11 mouse cellular contexts compared by ENCODE assay signal in genomic region chr6:29245272-29246120, GRCm38 (mm10). TPM values are rescaled to one million over a fixed set of nuclear protein-coding genes. Genes with fewer than 3 reads are reported as not detected.
A peak's percentile ranks its signal among the peaks of the same experiment; 100 is the strongest.
DNase-seq lines count a peak whose midpoint lies in the region; ATAC-seq and TF ChIP-seq lines count a peak whose summit lies in the region.
"Had no signal": no experiment of that assay in that cellular context is flagged by ENCODE, and none has a peak within 500 bp of the region (broad histone marks: within the 10 kb centered on the region; RNA-seq: fewer than 3 reads in every experiment).

No protein-coding gene starts in this region.

- TF ChIP-seq EP300 in liver, embryonic 14.5 days (IDR thresholded peaks at IDR 0.05; ENCODE audit: low read depth), result no peak

- no peak for TF ChIP-seq CTCF in lung, embryonic 14.5 days (IDR thresholded peaks at IDR 0.05; ENCODE audit: low read depth)
- no peak for TF ChIP-seq CTCF in liver, embryonic 14.5 days (IDR thresholded peaks at IDR 0.05; ENCODE audit: low read depth)

- no peak for ATAC-seq in lung, embryonic 14.5 days (ENCODE audit: insufficient read depth)
- ATAC-seq in liver, embryonic 14.5 days (ENCODE audit: insufficient read depth), result peak; percentile 63

- H3K27ac ChIP-seq in lung, embryonic 14.5 days (ENCODE audit: low read depth), result no peak overlapping the region
- no peak overlapping the region for H3K27ac ChIP-seq in liver, embryonic 14.5 days
- H3K27ac ChIP-seq: embryonic facial prominence, embryonic 15.5 days; hindbrain, embryonic 14.5 days; limb, embryonic 12.5 days had no signal

- 41% methylated on average over 14 of the region's 14 CpGs for WGBS in lung, embryonic 14.5 days
- WGBS in liver, embryonic 14.5 days (ENCODE audit: insufficient replicate concordance), result 24% methylated on average over 14 of the region's 14 CpGs

- no peaks in the 10 kb centered on the region for H3K4me1 ChIP-seq in lung, embryonic 14.5 days (ENCODE audit: insufficient read depth)
- H3K4me1 ChIP-seq in liver, embryonic 14.5 days (replicated peaks; ENCODE audit: control insufficient read depth in 2 of 2, insufficient read depth in 2 of 2, low read length in 1 of 2), result peaks cover 0 to 11% of the 10 kb centered on the region in 2 experiments; a peak in 2 of 4 replicates
- H3K4me1 ChIP-seq: embryonic facial prominence, embryonic 15.5 days; limb, embryonic 12.5 days had no signal

- no peak overlapping the region for H3K4me3 ChIP-seq in lung, embryonic 14.5 days (ENCODE audit: low read depth, low read length)
- no peak overlapping the region for H3K4me3 ChIP-seq in liver, embryonic 14.5 days (ENCODE audit: insufficient read depth in 1 of 2, low read depth in 2 of 2, low read length in 2 of 2)
- H3K4me3 ChIP-seq: embryonic facial prominence, embryonic 15.5 days; limb, embryonic 12.5 days had no signal

- H3K9ac ChIP-seq in lung, embryonic 14.5 days, result no peak overlapping the region
- H3K9ac ChIP-seq in liver, embryonic 14.5 days (replicated peaks), result no peak overlapping the region
- H3K9ac ChIP-seq: embryonic facial prominence, embryonic 15.5 days; hindbrain, embryonic 14.5 days; limb, embryonic 12.5 days had no signal

- H3K27me3 ChIP-seq in lung, embryonic 14.5 days (ENCODE audit: insufficient read depth, low read length), result no peaks in the 10 kb centered on the region
- no peaks in the 10 kb centered on the region for H3K27me3 ChIP-seq in liver, embryonic 14.5 days (ENCODE audit: control insufficient read depth, insufficient read depth, low read length)
- no peaks in the 10 kb centered on the region for H3K27me3 ChIP-seq in splenic B cell, adult 2 months (ENCODE audit: control insufficient read depth, insufficient read depth, low read length, poor library complexity, severe bottlenecking)
- H3K27me3 ChIP-seq: limb, embryonic 12.5 days had no signal

- H3K4me2 ChIP-seq in lung, embryonic 14.5 days, result no peak overlapping the region
- no peak overlapping the region for H3K4me2 ChIP-seq in liver, embryonic 14.5 days (ENCODE audit: low read depth)
- H3K4me2 ChIP-seq: embryonic facial prominence, embryonic 15.5 days; hindbrain, embryonic 14.5 days; limb, embryonic 12.5 days had no signal

- H3K36me3 ChIP-seq in lung, embryonic 14.5 days (ENCODE audit: insufficient read depth), result no peaks in the 10 kb centered on the region
- H3K36me3 ChIP-seq in liver, embryonic 14.5 days (replicated peaks; ENCODE audit: control insufficient read depth, insufficient read depth, low read depth), result no peaks in the 10 kb centered on the region
- H3K36me3 ChIP-seq in splenic B cell, adult 2 months (ENCODE audit: control insufficient read depth, insufficient read depth, low read length, poor library complexity, severe bottlenecking), result no peaks in the 10 kb centered on the region
- H3K36me3 ChIP-seq: embryonic facial prominence, embryonic 15.5 days; limb, embryonic 12.5 days had no signal

- intact Hi-C loops in left cerebral cortex, postnatal 14 days (cut with DNase I), result no loop called here

- H3K9me3 ChIP-seq in lung, embryonic 14.5 days (ENCODE audit: low read depth, low read length), result no peaks in the 10 kb centered on the region
- H3K9me3 ChIP-seq in liver, embryonic 14.5 days (ENCODE audit: control insufficient read depth, low read length), result no peaks in the 10 kb centered on the region
- H3K9me3 ChIP-seq: embryonic facial prominence, embryonic 15.5 days; limb, embryonic 12.5 days had no signal

- peak; percentile 7 for DNase-seq in lung, embryonic 14.5 days
- no peak for DNase-seq in lung, postnatal 14 days
- peak; percentile 82 for DNase-seq in R1 (ENCODE audit: low read depth, low spot score)
- peak in 1 of 3 experiments; percentile 31 for DNase-seq in liver, embryonic 14.5 days (ENCODE audit: low read depth in 3 of 3, low spot score in 3 of 3)
- peak; percentile 88 for DNase-seq in splenic B cell, adult 2 months (ENCODE audit: low read depth, low spot score)
- no peak for DNase-seq in T-cell, adult 2 months (ENCODE audit: low spot score)
- DNase-seq in right cerebral cortex, postnatal 36 days (ENCODE audit: low spot score in 2 of 2), result no peak
- DNase-seq in left cerebral cortex, postnatal 14 days (ENCODE audit: low spot score in 2 of 2), result no peak

RNA-seq across cellular contexts. Expression of gene Hilpda, which starts 26.8 kb away (rescaled TPM):
- polyA plus RNA-seq in lung, embryonic 14.5 days (2014; fragmentation: Nextera tagmentation; extraction: Ambion mirVana), result 40.4 and 40.5 TPM in 2 replicates
- polyA plus RNA-seq in liver, embryonic 14.5 days (2012; rRNA removed), result 11.4 and 15.3 TPM in 2 replicates
- 14.4 and 14.7 TPM in 2 replicates for polyA plus RNA-seq in liver, embryonic 14.5 days (2014; fragmentation: Nextera tagmentation; extraction: Ambion mirVana)
- total RNA-seq in left cerebral cortex, postnatal 14 days (2021), result 1 to 10 TPM; 5.7 to 6.5 TPM

RNA-seq across cellular contexts. Expression of gene Impdh1, which starts 29.3 kb away (rescaled TPM):
- polyA plus RNA-seq in lung, embryonic 14.5 days (2014; fragmentation: Nextera tagmentation; extraction: Ambion mirVana), result 49.3 and 51.6 TPM in 2 replicates
- polyA plus RNA-seq in liver, embryonic 14.5 days (2012; rRNA removed), result 5.2 and 5.3 TPM in 2 replicates
- 5.5 and 5.8 TPM in 2 replicates for polyA plus RNA-seq in liver, embryonic 14.5 days (2014; fragmentation: Nextera tagmentation; extraction: Ambion mirVana)
- 10 to 100 TPM; 86.5 to 99.2 TPM for total RNA-seq in left cerebral cortex, postnatal 14 days (2021)

RNA-seq across cellular contexts. Expression of gene Fam71f2, which starts 33.9 kb away (rescaled TPM):
- 0.42 and 0.47 TPM in 2 replicates for polyA plus RNA-seq in lung, embryonic 14.5 days (2014; fragmentation: Nextera tagmentation; extraction: Ambion mirVana)
- polyA plus RNA-seq in liver, embryonic 14.5 days (2012; rRNA removed), result 0.17 and 0.23 TPM in 2 replicates
- polyA plus RNA-seq in liver, embryonic 14.5 days (2014; fragmentation: Nextera tagmentation; extraction: Ambion mirVana), result not detected in 2 replicates
- total RNA-seq in left cerebral cortex, postnatal 14 days (2021), result under 1 TPM in 1 of 2 experiments, not detected in 1; 0.44 TPM

Comparison
In these comparisons a context has a peak if more than half of its experiments do, and no peak if none do; other contexts are left out.
1. DNase-seq: peak in lung, embryonic 14.5 days (single experiment), R1 (single experiment) and splenic B cell, adult 2 months (single experiment); none in lung, postnatal 14 days (single experiment), T-cell, adult 2 months (single experiment), right cerebral cortex, postnatal 36 days (0 of 2) and left cerebral cortex, postnatal 14 days (0 of 2).